Mouse (Mus musculus) intestine, postnatal 0 days (tissue): Measurements from ENCODE around the gene Ctnnbip1. TPM values are rescaled to one million over a fixed set of nuclear protein-coding genes. Genes with fewer than 3 reads are reported as not detected.

Experiments
- ATAC-seq: fragments of 200-750 bp; cut with Nextera tagmentation; 2 replicates; pipeline ENCODE4 v1.8.0; 2017; ENCODE audit warnings: mild to moderate bottlenecking, moderate TSS enrichment, moderate library complexity
- H3K27ac ChIP-seq: fragments of 300-500 bp; sonication (generic); 2 replicates; pipeline ENCODE4 v1.5.1; 2014; ENCODE audit warnings: mild to moderate bottlenecking, low read depth, low read length, moderate library complexity
- H3K27me3 ChIP-seq: fragments of 300-500 bp; sonication (generic); replicated peaks from 2 replicates; pipeline ENCODE4 v1.6.1; 2014; ENCODE audit warnings: low read length, mixed read lengths; ENCODE audit not compliant: control insufficient read depth, insufficient read depth
- H3K36me3 ChIP-seq: fragments of 300-500 bp; sonication (generic); 2 replicates; pipeline ENCODE4 v1.6.1; 2014; ENCODE audit warnings: mild to moderate bottlenecking, moderate library complexity; ENCODE audit not compliant: control insufficient read depth, insufficient read depth
- H3K4me1 ChIP-seq: fragments of 300-500 bp; sonication (generic); replicated peaks from 2 replicates; pipeline ENCODE4 v1.6.1; 2014; ENCODE audit warnings: antibody characterized with exemption, low read length, mixed read lengths; ENCODE audit not compliant: control insufficient read depth, insufficient read depth
- H3K4me2 ChIP-seq: fragments of 300-500 bp; sonication (generic); replicated peaks from 2 replicates; pipeline ENCODE4 v1.6.1; 2014; ENCODE audit warnings: low read depth, mild to moderate bottlenecking, moderate library complexity
- H3K4me3 ChIP-seq: fragments of 300-500 bp; sonication (generic); 2 replicates; pipeline ENCODE4 v1.5.1; 2014; ENCODE audit warnings: low read depth, low read length
- H3K9ac ChIP-seq: fragments of 300-500 bp; sonication (generic); 2 replicates; pipeline ENCODE4 v1.6.1; 2014; ENCODE audit warnings: mild to moderate bottlenecking, low read depth, low read length
- H3K9me3 ChIP-seq: fragments of 300-500 bp; sonication (generic); 2 replicates; pipeline ENCODE4 v1.6.1; 2016; ENCODE audit warnings: mixed run types; ENCODE audit not compliant: control insufficient read depth
- CTCF ChIP-seq: sonication (generic); IDR thresholded peaks from 2 replicates; pipeline ENCODE4 v1.5.1; 2016; ENCODE audit warnings: low read depth, mild to moderate bottlenecking, control low read depth, antibody characterized with exemption, moderate library complexity
- WGBS: fragments of 180-500 bp; shearing (Covaris S2); extraction: QIAGEN DNeasy Blood & Tissue Kit; methylation state at CpG from one replicate; pipeline ENCODE4 v1.1.7; 2014; 5-methylcytosine and 5-hydroxymethylcytosine counted together
- polyA plus RNA-seq: library from polyadenylated mRNA; unstranded; fragments of >200 nt; fragmentation: Nextera tagmentation; extraction: Ambion mirVana; gene quantifications from 2 replicates; pipeline ENCODE4 v1.2.1, GENCODE M21; 2015

Ctnnbip1 gene
- polyA plus RNA-seq, 1 experiment from 2014 or later: 52.8 TPM

DNA sequence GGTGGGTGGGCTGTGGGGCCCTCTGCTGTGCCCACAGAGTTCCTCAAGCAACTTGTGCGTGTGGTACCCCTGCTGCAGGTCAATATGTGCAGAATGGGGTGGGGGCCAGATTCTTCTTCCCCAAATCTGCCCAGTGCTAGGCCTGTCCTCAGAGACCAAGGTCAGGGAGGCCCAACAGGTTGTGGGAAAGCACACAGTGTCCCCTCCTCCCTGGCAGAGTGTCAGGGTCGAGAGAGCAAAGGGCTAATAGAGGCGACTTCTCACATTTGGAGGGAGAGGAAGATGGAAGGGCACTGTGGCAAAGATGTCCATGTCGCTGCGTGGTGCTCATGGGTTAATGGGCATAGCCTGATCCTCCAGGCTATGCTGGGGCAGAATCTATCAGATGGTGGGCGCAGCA lies 7.8 kb downstream of the Ctnnbip1 start:
- ATAC-seq: no peak
- Histone ChIP-seq H3K4me1 (no peaks in the 10 kb centered on the region; the same call in none of the 2 replicates), H3K9ac (no peak overlapping the region), H3K4me3 (no peak overlapping the region), H3K36me3 (no peaks in the 10 kb centered on the region), H3K27me3 (no peaks in the 10 kb centered on the region), H3K27ac (no peak overlapping the region), H3K4me2 (no peak overlapping the region), H3K9me3 (no peaks in the 10 kb centered on the region)
- no peak for TF ChIP-seq CTCF
- WGBS: 73% methylated on average over 6 of the region's 6 CpGs

DNA sequence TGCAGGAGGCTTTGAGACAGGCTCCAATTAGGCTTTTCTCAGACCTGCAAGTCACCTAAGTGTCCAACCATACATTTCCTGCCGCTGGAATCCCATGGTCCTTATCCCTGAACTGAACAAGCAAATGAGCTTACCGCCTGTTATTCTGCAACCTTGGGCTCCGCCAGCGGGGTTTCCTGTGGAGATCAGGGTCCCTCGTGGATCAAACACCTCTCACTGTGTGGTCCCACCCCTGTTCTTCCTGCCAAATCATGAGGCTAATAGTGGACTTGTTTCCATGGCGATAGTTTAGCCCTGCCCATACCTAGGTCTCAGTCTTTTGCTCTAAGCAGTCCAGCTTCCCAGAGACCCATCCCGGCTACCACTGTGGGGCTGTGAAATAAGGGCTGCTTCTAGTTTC lies 8.3 kb downstream of the Ctnnbip1 start:
- H3K9me3 ChIP-seq: no peaks in the 10 kb centered on the region
- H3K36me3 ChIP-seq: no peaks in the 10 kb centered on the region
- H3K27ac ChIP-seq: no peak overlapping the region
- no peak for TF ChIP-seq CTCF
- H3K9ac ChIP-seq: no peak overlapping the region
- ATAC-seq: no peak
- no peaks in the 10 kb centered on the region; the same call in none of the 2 replicates for H3K4me1 ChIP-seq
- H3K4me2 ChIP-seq: no peak overlapping the region
- H3K4me3 ChIP-seq: no peak overlapping the region
- 48% methylated on average over 7 of the region's 7 CpGs for WGBS
- H3K27me3 ChIP-seq: no peaks in the 10 kb centered on the region

DNA sequence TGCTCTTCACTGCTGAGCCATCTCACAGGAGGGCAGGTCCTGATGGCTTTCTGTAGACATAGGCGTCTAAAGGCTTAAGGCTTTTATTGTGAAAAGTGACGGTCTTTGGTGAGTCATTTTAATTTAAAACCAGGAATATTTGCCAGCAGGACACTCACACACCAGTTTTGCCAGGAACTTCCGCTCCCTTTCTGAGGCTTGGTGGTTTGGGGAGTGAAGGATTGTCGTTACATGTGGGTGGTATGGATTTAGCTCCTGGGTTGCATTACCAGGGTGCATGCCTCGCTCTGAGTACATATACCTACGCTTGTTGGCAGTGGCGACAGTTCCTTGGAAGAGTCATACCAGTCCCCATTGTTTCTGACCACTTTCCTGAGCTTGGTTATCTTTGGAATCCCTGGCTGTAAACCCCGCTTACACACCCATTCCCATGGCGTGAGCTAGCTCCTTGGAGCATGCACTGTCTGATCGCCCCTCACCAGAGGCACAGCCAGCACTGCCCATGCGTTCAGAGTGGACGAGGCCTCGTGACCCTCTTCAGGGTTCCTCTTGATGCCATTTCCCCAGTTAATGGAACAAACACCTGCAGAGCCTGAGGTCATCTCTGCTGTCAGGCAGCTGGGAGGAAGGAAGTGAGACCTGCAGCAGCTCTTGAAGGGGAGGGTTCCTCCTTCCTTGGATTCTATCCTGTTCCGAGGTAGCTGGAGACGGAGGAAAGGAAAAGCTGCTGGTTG lies 9.8 kb downstream of the Ctnnbip1 start:
- Histone ChIP-seq H3K27me3 (no peaks in the 10 kb centered on the region), H3K9ac (no peak overlapping the region), H3K27ac (peak overlapping the region; percentile 15; the same call in 1 of the 2 replicates), H3K36me3 (no peaks in the 10 kb centered on the region), H3K4me3 (no peak overlapping the region), H3K9me3 (no peaks in the 10 kb centered on the region), H3K4me2 (no peak overlapping the region), H3K4me1 (no peaks in the 10 kb centered on the region; the same call in 1 of the 2 replicates)
- no peak for TF ChIP-seq CTCF
- WGBS: 63% methylated on average over 15 of the region's 15 CpGs
- ATAC-seq: no peak

- Histone ChIP-seq H3K27ac (no peak overlapping the region), H3K4me3 (no peak overlapping the region), H3K27me3 (no peaks in the 10 kb centered on the region), H3K4me1 (no peaks in the 10 kb centered on the region; the same call in 1 of the 2 replicates), H3K4me2 (no peak overlapping the region), H3K36me3 (no peaks in the 10 kb centered on the region), H3K9me3 (no peaks in the 10 kb centered on the region), H3K9ac (no peak overlapping the region)
- ATAC-seq: no peak
- 75% methylated on average over 6 of the region's 6 CpGs for WGBS
- TF ChIP-seq CTCF: no peak
Measured at GRCm38 (mm10) chr4:149529691-149530090, 11.7 kb downstream of the Ctnnbip1 start.

DNA sequence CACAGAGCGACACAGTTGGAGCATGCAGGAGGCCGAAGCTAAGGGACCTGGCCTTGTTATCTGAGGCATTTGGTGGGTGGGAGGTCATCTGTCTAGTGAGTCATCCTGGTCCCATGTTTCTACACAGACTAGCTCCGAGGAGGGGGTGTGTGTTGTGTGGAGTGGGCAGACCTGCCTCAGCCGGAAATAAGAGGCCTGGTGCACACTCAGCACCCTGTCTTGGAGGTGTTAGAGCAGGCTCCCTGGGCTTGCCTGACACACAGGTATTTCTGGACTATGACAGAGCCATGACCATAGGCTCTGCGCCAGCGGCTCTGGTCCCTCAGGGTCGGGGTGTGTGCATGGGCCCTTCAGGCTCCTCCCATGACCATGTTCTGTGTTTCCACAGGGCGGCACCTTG lies 21.4 kb downstream of the Ctnnbip1 start:
- no peak overlapping the region for H3K4me2 ChIP-seq
- no peak overlapping the region for H3K9ac ChIP-seq
- no peak for TF ChIP-seq CTCF
- no peaks in the 10 kb centered on the region; the same call in 1 of the 2 replicates for H3K36me3 ChIP-seq
- H3K27me3 ChIP-seq: no peaks in the 10 kb centered on the region
- ATAC-seq: peak; percentile 60
- no peak overlapping the region for H3K27ac ChIP-seq
- H3K4me3 ChIP-seq: no peak overlapping the region
- no peaks in the 10 kb centered on the region for H3K4me1 ChIP-seq
- no peaks in the 10 kb centered on the region for H3K9me3 ChIP-seq
- 51% methylated on average over 8 of the region's 8 CpGs for WGBS

DNA sequence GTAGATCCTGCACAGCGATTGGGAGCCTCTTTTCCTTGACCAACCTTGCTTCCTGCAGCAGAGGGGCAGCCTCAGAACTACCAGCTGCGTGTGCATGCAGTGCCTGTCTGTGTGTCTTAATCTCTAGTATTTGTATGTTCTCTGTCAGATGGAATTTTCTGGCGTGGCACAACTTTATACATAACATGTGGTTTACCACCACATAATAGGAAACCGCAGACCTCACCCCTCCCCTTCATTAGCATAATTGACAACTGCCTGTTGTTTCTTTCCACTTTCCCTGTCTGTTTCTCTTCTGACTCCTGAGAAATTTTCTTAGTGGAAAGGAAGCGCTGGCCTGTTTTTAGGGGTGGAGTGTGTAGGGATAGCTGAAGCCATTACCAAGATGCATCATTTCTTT lies 23.9 kb downstream of the Ctnnbip1 start:
- Histone ChIP-seq H3K9ac (no peak overlapping the region), H3K4me1 (no peaks in the 10 kb centered on the region), H3K36me3 (peaks cover 6% of the 10 kb centered on the region), H3K4me3 (no peak overlapping the region), H3K27me3 (no peaks in the 10 kb centered on the region), H3K4me2 (no peak overlapping the region), H3K9me3 (no peaks in the 10 kb centered on the region), H3K27ac (no peak overlapping the region)
- no peak for ATAC-seq
- TF ChIP-seq CTCF: no peak
- WGBS: 76% methylated on average over 5 of the region's 5 CpGs
